Mouse (Mus musculus): ENCODE measurements around the gene Trappc12.

- no peak for TF ChIP-seq CTCF (IDR thresholded peaks at IDR 0.05; ENCODE audit: low read depth)
- no peak for TF ChIP-seq EP300 (IDR thresholded peaks at IDR 0.05; ENCODE audit: low read depth)
These were observed 24.1 kb downstream of the Trappc12 start for GRCm38 (mm10) chr12:28726204-28726603.

Measured in liver, postnatal 0 days (tissue).